15 mouse cellular contexts compared by ENCODE assay signal in genomic region chr5:21257126-21257525, GRCm38 (mm10).
DNase-seq lines count a peak whose midpoint lies in the region; ATAC-seq lines count a peak whose summit lies in the region.
"Had no signal": no experiment of that assay in that cellular context is flagged by ENCODE, and none has a peak within 500 bp of the region (broad histone marks: within the 10 kb centered on the region; RNA-seq: fewer than 3 reads in every experiment).

No protein-coding gene starts in this region.

- DNase-seq in heart, adult 11 months: peak; percentile 81
- DNase-seq in heart, postnatal 10 days: no peak
- DNase-seq in thymus, postnatal 14 days: peak; percentile 23
- DNase-seq in thymus, adult 18-20 months: no peak
- DNase-seq in ES-CJ7 (ENCODE audit: low read depth, low spot score): peak; percentile 91
- DNase-seq in ZHBTc4 (ENCODE audit: low read depth, low spot score): peak; percentile 87
- DNase-seq: adrenal gland, adult 8-10 months; adrenal gland, postnatal 36 days; cerebellum, adult 2 months; gastrocnemius, adult 2 months; gastrocnemius, postnatal 25 days; heart, adult 18-20 months; heart, postnatal 14 days had no signal

- ATAC-seq in CD4-positive, CD25-positive, alpha-beta regulatory T cell, adult 4 months: no peak
- ATAC-seq: forebrain, embryonic 13.5 days had no signal

- intact Hi-C loops in heart, postnatal 10 days (cut with DNase I): loop anchor here (5.0 kb wide), 2 partner anchors 200 to 245 kb away; partner anchors contain the start of gene Ptpn12

Comparison
In these comparisons a context has a peak if more than half of its experiments do, and no peak if none do; other contexts are left out.
1. DNase-seq: peak in heart, adult 11 months (single experiment), thymus, postnatal 14 days (single experiment), ES-CJ7 (single experiment) and ZHBTc4 (single experiment); none in heart, postnatal 10 days (0 of 2) and thymus, adult 18-20 months (0 of 2).